Mouse (Mus musculus) kidney, embryonic 14.5 days (tissue): Measurements from ENCODE around the gene Map6d1. TPM values are rescaled to one million over a fixed set of nuclear protein-coding genes. Genes with fewer than 3 reads are reported as not detected.
A peak's percentile ranks its signal among the peaks of the same experiment; 100 is the strongest.

ENCODE experiments used
- ATAC-seq: fragments of 200-750 bp; cut with Nextera tagmentation; 2 replicates; pipeline ENCODE4 v1.8.0; 2017; ENCODE audit warnings: moderate number of reproducible peaks, mild to moderate bottlenecking, moderate TSS enrichment, moderate library complexity; ENCODE audit not compliant: low FRiP score, low TSS enrichment
- H3K27ac ChIP-seq: fragments of 300-500 bp; sonication (generic); 2 replicates; pipeline ENCODE4 v1.5.1; 2014; ENCODE audit warnings: low read depth, mild to moderate bottlenecking, low read length, moderate library complexity, mixed read lengths
- H3K27me3 ChIP-seq: fragments of 300-500 bp; sonication (generic); 2 replicates; pipeline ENCODE4 v1.6.1; 2014; ENCODE audit warnings: mild to moderate bottlenecking, low read length; ENCODE audit not compliant: control insufficient read depth, insufficient read depth
- H3K36me3 ChIP-seq: fragments of 300-500 bp; sonication (generic); 2 replicates; pipeline ENCODE4 v1.6.1; 2014; ENCODE audit warnings: low read length, mixed read lengths; ENCODE audit not compliant: control insufficient read depth, insufficient read depth
- H3K4me1 ChIP-seq: fragments of 300-500 bp; sonication (generic); 2 replicates; pipeline ENCODE4 v1.6.1; 2014; ENCODE audit warnings: low read length, mixed read lengths; ENCODE audit not compliant: control insufficient read depth, insufficient read depth
- H3K4me2 ChIP-seq: fragments of 300-500 bp; sonication (generic); replicated peaks from 2 replicates; pipeline ENCODE4 v1.6.1; 2014; ENCODE audit warnings: low read depth, mild to moderate bottlenecking, low read length
- H3K4me3 ChIP-seq: fragments of 300-500 bp; sonication (generic); 2 replicates; pipeline ENCODE4 v1.5.1; 2014; ENCODE audit warnings: mild to moderate bottlenecking, low read length
- H3K9ac ChIP-seq: fragments of 300-500 bp; sonication (generic); 2 replicates; pipeline ENCODE4 v1.6.1; 2014; ENCODE audit warnings: low read depth, mild to moderate bottlenecking, low read length, moderate library complexity
- H3K9me3 ChIP-seq: fragments of 300-500 bp; sonication (generic); 2 replicates; pipeline ENCODE4 v1.6.1; 2016; ENCODE audit warnings: low read length; ENCODE audit not compliant: control insufficient read depth
- WGBS: fragments of 180-500 bp; shearing (Covaris S2); extraction: QIAGEN DNeasy Blood & Tissue Kit; methylation state at CpG from one replicate; pipeline ENCODE4 v1.1.7; 2014; 5-methylcytosine and 5-hydroxymethylcytosine counted together
- polyA plus RNA-seq: library from polyadenylated mRNA; unstranded; fragments of >200 nt; fragmentation: Nextera tagmentation; extraction: Ambion mirVana; gene quantifications from 2 replicates; pipeline ENCODE4 v1.2.1, GENCODE M21; 2014

The Map6d1 gene
- 0.88 and 1.0 TPM in 2 replicates for polyA plus RNA-seq

- H3K9ac ChIP-seq, result peak within 1 kb of the TSS; percentile 63
- no peaks in the 10 kb centered on the region for H3K9me3 ChIP-seq
- no peak within 1 kb of the TSS for H3K27ac ChIP-seq
- under 1% methylated on average over 90 of the region's 90 CpGs for WGBS
- peak; percentile 79 for ATAC-seq
- H3K4me1 ChIP-seq, result no peaks in the 10 kb centered on the region
- H3K36me3 ChIP-seq, result no peaks in the 10 kb centered on the region
- peak within 1 kb of the TSS; percentile 70 for H3K4me3 ChIP-seq
- H3K4me2 ChIP-seq, result peak within 1 kb of the TSS; percentile 97
- peaks cover 4% of the 10 kb centered on the region; the same call in 1 of the 2 replicates for H3K27me3 ChIP-seq
These were observed at the start of gene Map6d1 for GRCm38 (mm10) chr16:20240468-20241414. TSS of gene Map6d1 (minus strand) at chr16:20241358.

DNA sequence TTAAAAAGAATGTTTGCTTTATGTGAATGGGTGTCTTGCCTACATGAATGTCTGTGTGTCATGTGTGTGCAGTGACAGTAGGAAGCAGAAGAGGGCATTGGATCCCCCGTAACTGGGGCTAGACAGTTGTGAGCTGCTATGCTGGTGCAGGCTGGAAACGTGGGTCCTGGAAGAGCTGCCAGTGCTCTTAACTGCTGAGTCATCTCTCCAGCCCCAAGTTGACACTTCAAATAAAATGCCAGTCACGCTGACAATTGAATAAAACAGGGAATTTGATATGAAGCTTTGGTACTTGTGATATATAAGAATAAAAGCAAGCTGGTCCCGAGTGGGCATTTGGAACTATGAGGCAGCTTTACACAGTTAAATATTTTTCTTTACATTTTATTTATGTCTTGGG lies 39.1 kb upstream of the Map6d1 start:
- Histone ChIP-seq H3K4me2 (no peak overlapping the region), H3K9ac (no peak overlapping the region), H3K36me3 (peaks cover 61% of the 10 kb centered on the region), H3K9me3 (no peaks in the 10 kb centered on the region; the same call in 1 of the 2 replicates), H3K27me3 (no peaks in the 10 kb centered on the region), H3K4me3 (no peak overlapping the region), H3K4me1 (no peaks in the 10 kb centered on the region), H3K27ac (no peak overlapping the region)
- ATAC-seq, result no peak
- WGBS, result 86% methylated on average over 4 of the region's 4 CpGs

DNA sequence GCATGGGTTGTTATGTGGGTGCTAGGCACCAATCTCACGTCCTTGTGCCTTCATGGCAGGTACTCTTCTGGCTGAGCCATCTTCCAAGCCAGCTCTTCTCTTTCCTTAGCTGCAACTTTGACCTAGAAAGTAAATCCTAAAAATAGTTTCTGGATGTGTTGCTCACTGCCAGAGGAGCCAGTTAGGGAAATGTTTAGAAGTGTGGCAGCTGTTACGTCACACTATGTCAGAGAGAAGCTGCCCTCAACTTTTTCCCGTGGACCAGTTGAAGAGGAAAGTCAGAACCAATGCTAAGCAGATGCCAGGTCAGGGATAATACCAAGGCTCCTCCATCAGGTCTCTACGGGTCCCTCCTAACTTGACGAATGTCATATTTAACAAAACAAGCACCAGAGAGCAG lies 38.2 kb upstream of the Map6d1 start:
- H3K4me2 ChIP-seq, result no peak overlapping the region
- no peaks in the 10 kb centered on the region for H3K4me1 ChIP-seq
- H3K27me3 ChIP-seq, result no peaks in the 10 kb centered on the region
- H3K9ac ChIP-seq, result no peak overlapping the region
- H3K4me3 ChIP-seq, result no peak overlapping the region
- H3K27ac ChIP-seq, result no peak overlapping the region
- 91% methylated on average over 5 of the region's 5 CpGs for WGBS
- H3K36me3 ChIP-seq, result peaks cover 53% of the 10 kb centered on the region
- ATAC-seq, result no peak
- H3K9me3 ChIP-seq, result no peaks in the 10 kb centered on the region; the same call in 1 of the 2 replicates

- H3K4me1 ChIP-seq, result no peaks in the 10 kb centered on the region
- H3K27ac ChIP-seq, result no peak overlapping the region
- peaks cover 2% of the 10 kb centered on the region; the same call in 1 of the 2 replicates for H3K36me3 ChIP-seq
- no peaks in the 10 kb centered on the region; the same call in 1 of the 2 replicates for H3K9me3 ChIP-seq
- no peak overlapping the region for H3K4me3 ChIP-seq
- no peak overlapping the region for H3K9ac ChIP-seq
- no peaks in the 10 kb centered on the region for H3K27me3 ChIP-seq
- no peak for ATAC-seq
- H3K4me2 ChIP-seq, result no peak overlapping the region
- WGBS, result 24% methylated on average over 3 of the region's 3 CpGs
These were observed 31.8 kb upstream of the Map6d1 start for GRCm38 (mm10) chr16:20272994-20273393.

DNA sequence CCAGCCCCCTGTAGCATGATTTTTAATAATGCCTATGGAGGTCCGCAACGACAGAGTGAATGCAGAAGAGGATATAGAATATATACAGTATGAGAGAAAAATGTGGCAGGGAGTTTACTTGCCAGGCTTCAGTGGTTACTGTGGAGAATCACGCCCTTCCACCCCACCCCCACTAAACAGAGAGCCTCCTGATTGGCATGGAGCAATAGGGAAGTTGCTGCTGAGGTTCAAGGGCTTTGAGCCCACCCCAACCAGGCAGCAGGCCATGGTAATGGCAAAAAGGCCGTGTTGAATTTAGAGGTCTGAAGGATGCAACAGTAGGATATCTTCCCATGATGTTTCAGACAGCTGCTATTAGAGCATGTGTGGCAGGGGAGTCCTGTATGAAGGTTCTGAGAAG lies 30.2 kb upstream of the Map6d1 start:
- H3K4me2 ChIP-seq, result no peak overlapping the region
- WGBS, result 87% methylated on average over 4 of the region's 4 CpGs
- ATAC-seq, result no peak

GRCm38 (mm10) chr16:20265089-20265488 lies 23.9 kb upstream of the Map6d1 start:
- no peak overlapping the region for H3K4me2 ChIP-seq
- no peak overlapping the region for H3K9ac ChIP-seq
- no peaks in the 10 kb centered on the region for H3K9me3 ChIP-seq
- H3K4me1 ChIP-seq, result no peaks in the 10 kb centered on the region
- no peaks in the 10 kb centered on the region for H3K27me3 ChIP-seq
- no peaks in the 10 kb centered on the region for H3K36me3 ChIP-seq
- no peak overlapping the region for H3K27ac ChIP-seq
- 78% methylated on average over 7 of the region's 7 CpGs for WGBS
- H3K4me3 ChIP-seq, result no peak overlapping the region
- no peak for ATAC-seq

More for the DNA sequence above, 30.2 kb upstream of the Map6d1 start:
- H3K27ac ChIP-seq, result no peak overlapping the region
- H3K4me3 ChIP-seq, result no peak overlapping the region
- no peaks in the 10 kb centered on the region for H3K36me3 ChIP-seq
- no peak overlapping the region for H3K9ac ChIP-seq
- H3K27me3 ChIP-seq, result no peaks in the 10 kb centered on the region
- H3K4me1 ChIP-seq, result no peaks in the 10 kb centered on the region
- no peaks in the 10 kb centered on the region for H3K9me3 ChIP-seq

- no peaks in the 10 kb centered on the region for H3K27me3 ChIP-seq
- WGBS, result 88% methylated on average over 5 of the region's 5 CpGs
- H3K4me1 ChIP-seq, result no peaks in the 10 kb centered on the region
- no peaks in the 10 kb centered on the region for H3K36me3 ChIP-seq
- no peaks in the 10 kb centered on the region for H3K9me3 ChIP-seq
- H3K27ac ChIP-seq, result no peak overlapping the region
- no peak overlapping the region for H3K4me2 ChIP-seq
- no peak overlapping the region for H3K4me3 ChIP-seq
- H3K9ac ChIP-seq, result no peak overlapping the region
- ATAC-seq, result no peak
These were observed 16.8 kb upstream of the Map6d1 start for GRCm38 (mm10) chr16:20257926-20258325.

DNA sequence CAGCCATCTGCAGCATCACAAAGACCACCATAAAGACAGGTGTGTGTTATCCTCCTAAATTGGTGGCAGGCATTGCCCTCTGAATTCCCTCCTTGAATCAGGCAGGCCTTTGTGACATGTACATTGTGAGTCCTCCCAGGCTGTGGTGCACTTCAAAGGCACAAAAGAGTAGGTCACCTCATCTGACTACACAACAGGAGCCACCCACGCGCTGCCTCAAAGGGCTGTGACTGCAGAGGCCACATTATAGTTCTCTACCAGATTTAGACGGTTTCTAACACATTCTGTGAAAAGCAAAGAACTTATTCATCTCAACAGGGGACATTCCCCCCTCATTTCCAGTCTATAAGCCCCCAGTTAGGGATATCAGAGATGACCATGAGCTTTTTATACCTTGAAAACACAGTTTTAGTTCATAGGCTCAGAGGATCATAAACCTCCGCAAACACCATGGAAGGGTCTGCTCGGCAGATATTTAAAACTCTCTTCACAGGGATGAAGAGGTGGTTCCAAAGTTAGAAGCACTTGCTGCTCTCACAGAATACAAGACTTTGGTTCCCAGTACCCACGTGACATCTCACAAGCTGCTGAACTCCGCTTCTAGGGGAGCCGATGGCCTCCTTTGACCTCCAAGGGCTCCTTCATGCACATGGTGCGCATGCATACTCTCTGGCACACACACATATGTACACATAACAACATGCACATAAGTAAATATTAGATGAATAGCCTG lies 7.5 kb upstream of the Map6d1 start:
- H3K9ac ChIP-seq, result no peak overlapping the region
- ATAC-seq, result no peak
- no peak overlapping the region for H3K27ac ChIP-seq
- H3K4me1 ChIP-seq, result no peaks in the 10 kb centered on the region
- no peak overlapping the region for H3K4me2 ChIP-seq
- H3K36me3 ChIP-seq, result no peaks in the 10 kb centered on the region
- no peaks in the 10 kb centered on the region for H3K9me3 ChIP-seq
- WGBS, result 80% methylated on average over 9 of the region's 9 CpGs
- H3K27me3 ChIP-seq, result no peaks in the 10 kb centered on the region
- no peak overlapping the region for H3K4me3 ChIP-seq

- H3K9me3 ChIP-seq, result no peaks in the 10 kb centered on the region
- no peak for ATAC-seq
- H3K4me2 ChIP-seq, result no peak overlapping the region
- no peaks in the 10 kb centered on the region for H3K36me3 ChIP-seq
- no peaks in the 10 kb centered on the region for H3K4me1 ChIP-seq
- H3K27me3 ChIP-seq, result no peaks in the 10 kb centered on the region
- H3K27ac ChIP-seq, result no peak overlapping the region
- no peak overlapping the region for H3K9ac ChIP-seq
- no peak overlapping the region for H3K4me3 ChIP-seq
These were observed 5.9 kb upstream of the Map6d1 start for GRCm38 (mm10) chr16:20247103-20247502.
